Mouse (Mus musculus) testis, adult 2 months (tissue): ENCODE results near the gene Btbd18. TPM values are rescaled to one million over a fixed set of nuclear protein-coding genes. Genes with fewer than 3 reads are reported as not detected.
"Not testable (repeated sequence)": the region's sequence is repeated elsewhere in the genome, so short reads cannot be mapped to it uniquely, and the experiment has no call there.

Experiments
- H3K27ac ChIP-seq: fragments of 200-500 bp; 2 replicates; pipeline ENCODE4 v1.5.1; 2012; ENCODE audit warnings: low read depth, low read length; ENCODE audit not compliant: control insufficient read depth, insufficient read depth
- H3K27me3 ChIP-seq: fragments of 200-500 bp; 2 replicates; pipeline ENCODE4 v1.6.1; 2012; ENCODE audit warnings: mild to moderate bottlenecking, low read length, moderate library complexity; ENCODE audit not compliant: control insufficient read depth, insufficient read depth
- H3K36me3 ChIP-seq: fragments of 200-500 bp; 2 replicates; pipeline ENCODE4 v1.6.1; 2012; ENCODE audit warnings: mild to moderate bottlenecking, low read length; ENCODE audit not compliant: control insufficient read depth, insufficient read depth
- H3K4me1 ChIP-seq: fragments of 200-500 bp; 2 replicates; pipeline ENCODE4 v1.6.1; 2012; ENCODE audit warnings: low read length; ENCODE audit not compliant: control insufficient read depth, insufficient read depth
- H3K4me3 ChIP-seq: fragments of 200-500 bp; 2 replicates; pipeline ENCODE4 v1.5.1; 2012; ENCODE audit warnings: low read depth, mild to moderate bottlenecking, low read length, moderate library complexity, mixed read lengths; ENCODE audit not compliant: control insufficient read depth
- CTCF ChIP-seq: fragments of 200-500 bp; IDR thresholded peaks from 2 replicates; pipeline ENCODE4 v1.5.1; 2012; ENCODE audit warnings: low read depth, mild to moderate bottlenecking, inconsistent platforms, low read length, moderate library complexity; ENCODE audit not compliant: control insufficient read depth, insufficient read depth, insufficient replicate concordance
- POLR2A ChIP-seq: fragments of 200-500 bp; IDR thresholded peaks from 2 replicates; pipeline ENCODE4 v1.6.1; 2012; ENCODE audit warnings: low read depth, mild to moderate bottlenecking, inconsistent platforms, low read length, moderate library complexity; ENCODE audit not compliant: control insufficient read depth
- polyA plus RNA-seq: library from polyadenylated mRNA; depleted of rRNA; stranded (reverse); fragments of >200 nt; gene quantifications from 2 replicates; pipeline ENCODE4 v1.2.3, GENCODE M21; 2012

The Btbd18 gene
- polyA plus RNA-seq, 1 experiment, result 4.2 TPM

DNA sequence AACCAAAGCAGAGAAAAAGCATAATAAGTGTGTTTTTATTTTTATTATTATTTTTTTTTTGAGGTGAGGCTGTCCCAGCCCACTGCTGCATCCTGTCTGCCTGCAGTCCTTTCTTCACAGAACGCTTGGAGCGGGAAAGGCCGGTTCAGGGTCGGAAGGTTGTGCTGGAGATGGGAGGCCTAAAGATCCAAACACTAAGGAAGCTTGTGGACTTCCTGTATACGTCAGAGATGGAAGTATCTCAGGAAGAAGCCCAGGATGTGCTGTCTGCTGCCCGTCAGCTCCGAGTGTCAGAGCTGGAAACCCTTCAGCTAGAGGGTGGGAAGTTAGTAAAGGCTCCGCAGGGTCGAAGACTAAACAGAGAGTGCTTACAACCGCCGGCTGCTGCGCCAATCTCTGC, 7.2 kb downstream of the Btbd18 start:
- no peak overlapping the region for H3K27ac ChIP-seq
- no peak overlapping the region for H3K4me3 ChIP-seq
- no peak for TF ChIP-seq POLR2A
- peaks cover 3% of the 10 kb centered on the region for H3K4me1 ChIP-seq
- H3K27me3 ChIP-seq, result no peaks in the 10 kb centered on the region
- no peaks in the 10 kb centered on the region for H3K36me3 ChIP-seq

DNA sequence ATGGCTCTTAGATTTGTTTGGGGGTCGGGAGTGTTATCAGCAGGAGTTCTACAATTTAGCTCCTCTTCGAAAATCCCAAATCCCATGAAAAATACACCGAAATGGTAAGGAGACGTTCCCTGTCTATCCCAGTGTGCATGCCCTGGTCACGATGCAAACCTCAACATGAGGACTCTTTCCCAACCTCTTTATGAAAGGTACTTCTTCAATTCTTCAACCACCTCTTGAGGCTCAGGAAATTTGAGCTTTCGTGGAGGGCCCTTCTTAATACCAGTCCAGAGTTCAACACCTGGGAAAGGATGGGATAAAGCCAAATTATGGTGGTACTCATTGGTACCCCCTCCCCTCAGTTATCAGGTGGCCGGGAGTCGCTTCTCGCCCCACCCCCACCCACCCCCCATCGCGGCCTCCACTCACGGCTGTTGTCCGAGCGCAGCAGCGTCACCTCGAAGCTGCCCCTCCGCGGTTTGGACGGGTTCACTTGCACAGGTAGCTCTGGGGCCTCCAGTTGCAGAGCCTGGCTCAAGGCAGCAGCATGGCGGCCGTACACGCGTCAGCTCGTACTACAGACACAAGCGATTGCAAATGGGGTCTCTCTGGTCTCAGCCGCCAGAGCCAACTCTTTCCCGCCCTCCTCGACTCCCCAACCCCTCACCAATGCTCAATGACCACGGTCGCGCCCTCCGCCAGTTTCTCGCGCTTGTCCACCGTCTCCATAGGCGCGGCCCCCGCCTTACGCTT, 11.1 kb downstream of the Btbd18 start:
- H3K4me1 ChIP-seq, result peaks cover 3% of the 10 kb centered on the region
- TF ChIP-seq POLR2A (no peak), CTCF (no peak)
- H3K27ac ChIP-seq, result peak overlapping the region; percentile 75
- peaks cover 3% of the 10 kb centered on the region for H3K36me3 ChIP-seq
- peak overlapping the region; percentile 90 for H3K4me3 ChIP-seq
- H3K27me3 ChIP-seq, result no peaks in the 10 kb centered on the region

DNA sequence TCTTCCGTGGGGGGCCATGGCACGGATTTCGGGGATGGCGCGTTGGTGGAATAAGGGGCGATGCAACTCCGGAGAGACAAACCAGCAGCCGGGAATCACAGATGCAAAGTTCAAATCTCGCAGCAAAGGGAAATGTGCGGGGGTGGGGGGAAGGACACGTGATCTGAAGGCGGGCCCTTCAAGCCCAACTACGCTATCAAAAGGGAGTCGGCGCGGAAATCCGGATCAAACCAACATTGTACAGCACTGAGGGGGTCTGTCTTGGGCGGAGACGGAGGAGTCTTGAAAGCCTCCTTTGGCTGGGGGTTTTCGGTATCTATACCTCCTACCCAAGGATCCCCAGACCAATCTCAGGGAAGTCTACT, 11.7 kb downstream of the Btbd18 start, which contains the start of gene Selenoh:
Selenoh (minus strand) TSS at position 202 of the 365 bp plus-strand sequence.
- Histone ChIP-seq H3K27ac (peak within 1 kb of the TSS; percentile 75), H3K4me1 (peaks cover 3% of the 10 kb centered on the region), H3K36me3 (peaks cover 3% of the 10 kb centered on the region), H3K27me3 (no peaks in the 10 kb centered on the region), H3K4me3 (peak within 1 kb of the TSS; percentile 90)
- TF ChIP-seq CTCF (no peak), POLR2A (no peak; the same call in 1 of the 2 replicates)

DNA sequence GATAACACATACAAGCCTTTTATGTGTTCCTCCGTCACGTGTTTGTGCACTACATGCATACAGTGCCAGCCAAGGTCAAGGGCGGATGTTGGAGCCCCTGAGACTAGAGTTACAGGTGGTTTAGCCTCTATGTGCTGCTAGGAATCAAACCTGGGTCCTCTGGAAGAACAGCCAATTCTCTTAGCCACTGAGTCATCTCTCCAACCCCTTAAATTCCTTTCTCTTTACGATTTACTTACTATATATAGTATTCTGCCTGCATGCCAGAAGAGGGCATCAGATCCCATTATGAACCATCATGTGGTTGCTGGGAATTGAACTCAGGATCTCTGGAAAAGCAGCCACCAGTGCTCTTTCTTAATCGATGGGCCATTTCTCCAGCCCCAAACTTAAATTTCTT, 12.7 kb downstream of the Btbd18 start:
- H3K27me3 ChIP-seq, H3K27ac ChIP-seq, H3K36me3 ChIP-seq, H3K4me1 ChIP-seq, H3K4me3 ChIP-seq: not testable (repeated sequence)

DNA sequence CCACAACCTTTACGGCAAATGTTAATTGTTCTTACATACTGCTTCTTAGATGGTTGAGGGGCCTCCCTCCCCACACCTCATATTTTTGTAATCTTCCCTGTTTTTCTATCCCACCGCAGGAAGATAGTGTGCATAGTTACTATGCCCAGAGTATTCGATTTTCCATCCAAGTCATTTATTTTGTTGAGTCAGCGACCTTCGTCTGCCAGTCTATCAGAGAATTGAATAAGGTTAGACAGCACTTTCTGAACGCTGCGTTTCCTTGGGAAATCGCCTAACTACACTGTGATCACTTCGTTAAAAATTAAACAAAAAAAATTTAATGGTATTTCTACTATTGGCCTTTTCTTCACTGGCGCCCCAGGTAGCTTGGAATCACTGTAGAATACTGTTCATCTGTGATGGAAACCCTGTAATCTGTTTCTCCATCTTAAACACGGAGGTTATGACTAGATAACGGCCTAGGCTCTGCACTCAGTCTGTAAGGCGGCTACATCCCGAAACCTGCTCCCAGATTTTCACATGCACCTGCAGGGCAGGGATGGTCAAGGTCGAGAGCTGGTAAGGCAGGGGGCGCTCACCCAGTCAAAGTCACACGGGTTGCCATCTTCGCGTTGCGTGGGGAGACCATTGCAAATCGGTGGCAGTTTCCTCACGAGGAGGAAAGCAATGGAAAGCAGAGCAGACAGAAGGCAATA, 18.5 kb downstream of the Btbd18 start:
- Histone ChIP-seq H3K27ac (peak overlapping the region; percentile 84), H3K27me3 (no peaks in the 10 kb centered on the region), H3K4me3 (peak overlapping the region; percentile 100), H3K4me1 (peaks cover 2% of the 10 kb centered on the region; the same call in 1 of the 2 replicates), H3K36me3 (peaks cover 3% of the 10 kb centered on the region)
- TF ChIP-seq POLR2A (no peak), CTCF (0 out of 2 replicates have a peak, but pooled peaks have one; percentile 1)

DNA sequence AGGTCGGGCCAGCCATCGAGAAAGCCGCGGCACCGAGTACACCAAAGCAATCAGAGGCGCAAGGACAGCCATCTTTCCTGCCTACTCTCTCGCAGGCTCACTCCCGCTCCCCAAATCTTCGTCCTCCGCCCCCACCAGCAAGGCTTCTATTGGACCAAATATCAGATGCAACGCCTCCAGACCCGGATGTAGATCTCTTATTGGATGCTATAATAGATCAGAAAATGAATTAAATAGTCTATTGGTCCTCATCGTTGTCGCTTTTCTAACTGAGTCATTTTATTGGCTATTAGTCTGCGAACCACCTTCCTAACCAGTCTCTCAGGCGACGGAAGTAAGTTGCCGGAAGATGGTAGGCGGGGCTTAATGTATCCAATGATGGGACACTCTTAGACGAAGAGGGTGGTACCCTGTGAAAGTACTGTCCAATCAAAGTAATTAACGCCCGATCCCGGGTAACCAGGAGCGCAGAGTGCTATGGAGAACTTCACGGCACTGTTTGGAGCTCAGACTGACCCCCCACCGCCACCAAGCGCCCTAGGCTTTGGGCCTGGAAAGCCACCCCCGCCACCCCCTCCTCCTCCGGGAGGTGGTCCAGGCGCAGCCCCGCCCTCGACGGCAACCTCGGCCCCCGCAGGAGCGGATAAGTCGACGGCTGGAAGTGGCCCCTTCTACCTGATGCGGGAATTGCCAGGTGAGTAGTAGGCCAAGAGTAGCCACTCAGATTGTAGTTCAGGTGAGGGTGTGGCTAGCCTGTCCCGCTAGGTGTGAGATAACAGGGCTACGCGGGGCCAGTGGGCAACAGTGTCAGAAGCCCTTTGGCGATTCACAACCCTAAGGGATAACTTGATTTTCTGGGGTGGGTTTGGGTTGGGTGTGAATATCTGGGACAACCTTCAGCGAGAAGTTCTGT, 19.3 kb downstream of the Btbd18 start, which contains the start of the genes Gm28635 and Med19:
Gm28635 (minus strand) TSS at position 74 of the 913 bp plus-strand sequence.
Med19 (plus strand) TSS at position 435 of the 913 bp plus-strand sequence.
- Histone ChIP-seq H3K27ac (peak within 1 kb of the TSS; percentile 99), H3K36me3 (peaks cover 3% of the 10 kb centered on the region), H3K4me1 (peaks cover 2% of the 10 kb centered on the region; the same call in 1 of the 2 replicates), H3K27me3 (no peaks in the 10 kb centered on the region), H3K4me3 (peak within 1 kb of the TSS; percentile 100)
- TF ChIP-seq CTCF (0 out of 2 replicates have a peak, but pooled peaks have one; percentile 0), POLR2A (peak; percentile 60; the same call in 1 of the 2 replicates)

DNA sequence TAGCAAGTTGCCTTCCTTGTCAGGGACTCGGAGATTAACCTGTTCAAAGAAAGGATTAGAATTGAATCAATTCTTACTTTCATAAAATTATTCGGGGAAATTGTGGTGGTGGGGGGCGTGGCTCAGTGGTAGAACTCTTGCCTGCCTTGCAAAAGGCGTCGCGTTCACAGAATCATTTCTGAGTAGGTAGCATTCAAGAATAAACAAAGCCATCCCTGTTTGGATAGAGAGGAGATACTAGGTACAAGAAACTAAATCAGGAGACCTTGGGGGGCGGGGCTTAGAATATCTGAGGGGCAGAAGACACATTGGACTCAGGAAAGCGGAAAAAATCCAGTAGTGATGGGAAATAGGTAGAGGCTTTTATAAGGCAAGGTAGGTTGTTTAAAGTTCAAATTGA, 20.1 kb downstream of the Btbd18 start, which contains the start of gene Tmx2:
Tmx2 (minus strand) TSS at position 125 of the 400 bp plus-strand sequence.
- Histone ChIP-seq H3K36me3 (peaks cover 3% of the 10 kb centered on the region), H3K27ac (peak within 1 kb of the TSS; percentile 99), H3K27me3 (no peaks in the 10 kb centered on the region), H3K4me3 (peak within 1 kb of the TSS; percentile 100), H3K4me1 (peaks cover 2% of the 10 kb centered on the region; the same call in 1 of the 2 replicates)
- no peak for TF ChIP-seq CTCF
- no peak for TF ChIP-seq POLR2A
